Mouse (Mus musculus) heart, postnatal 0 days (tissue): Measurements from ENCODE around the gene Uqcc1.

ENCODE experiments used
- CTCF ChIP-seq: IDR thresholded peaks from 2 replicates; pipeline ENCODE4 v1.5.1; 2016; ENCODE audit warnings: antibody characterized with exemption, control low read depth, low read depth
- EP300 ChIP-seq: IDR thresholded peaks from 2 replicates; pipeline ENCODE4 v1.6.1; 2016; ENCODE audit warnings: antibody characterized with exemption, low read depth

- TF ChIP-seq CTCF (no peak), EP300 (no peak)
Measured at GRCm38 (mm10) chr2:155945124-155945523, 15.0 kb upstream of the Uqcc1 start, which contains the start of gene Gdf5.
